Mouse (Mus musculus): ENCODE data around the gene Cxcr5. TPM values are rescaled to one million over a fixed set of nuclear protein-coding genes. Genes with fewer than 3 reads are reported as not detected.
"Not testable (repeated sequence)": the region's sequence is repeated elsewhere in the genome, so short reads cannot be mapped to it uniquely, and the experiment has no call there.

Gene Cxcr5
- polyA plus RNA-seq, 1 experiment from 2014 or later, result not detected

DNA sequence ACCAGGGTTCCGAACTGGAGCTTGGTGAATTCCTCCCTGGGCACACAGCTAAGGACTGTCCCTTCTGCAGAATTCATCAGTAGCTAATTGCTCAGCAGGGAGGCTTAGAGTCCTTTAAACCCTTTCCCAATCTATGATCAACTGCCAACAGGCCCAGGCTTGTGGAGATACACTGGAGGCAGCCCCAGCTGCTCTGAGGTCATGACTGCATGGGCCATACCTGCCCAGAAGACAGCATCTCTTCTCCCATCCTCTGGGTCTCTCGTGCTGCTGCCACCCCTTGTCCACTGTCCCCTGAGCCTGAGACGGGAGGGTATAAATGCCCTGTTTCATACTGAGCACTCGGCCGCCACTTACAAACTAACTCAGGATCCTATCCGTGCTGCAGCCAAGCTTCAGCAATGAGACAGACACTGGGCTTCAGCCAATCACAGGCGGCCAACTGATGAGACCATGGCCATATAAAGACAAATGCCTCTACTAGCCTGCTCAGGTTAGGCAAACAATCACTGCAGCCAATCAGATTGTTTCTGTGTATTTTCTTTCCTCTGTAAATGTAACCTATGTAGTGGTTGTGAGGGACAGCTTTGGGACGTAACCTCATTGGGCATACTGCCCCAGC lies 25.1 kb upstream of the Cxcr5 start:
- H3K4me1 ChIP-seq, result no peaks in the 10 kb centered on the region
- H3K4me2 ChIP-seq, result no peak overlapping the region
- H3K9me3 ChIP-seq (replicated peaks), result peaks cover 5% of the 10 kb centered on the region; the same call in 1 of the 2 replicates
- no peaks in the 10 kb centered on the region for H3K27me3 ChIP-seq
- no peaks in the 10 kb centered on the region for H3K36me3 ChIP-seq (ENCODE audit: poor library complexity, severe bottlenecking)
- no peak for ATAC-seq
- H3K4me3 ChIP-seq, result no peak overlapping the region
- H3K9ac ChIP-seq, result no peak overlapping the region
- WGBS, result 67% methylated on average over 8 of the region's 8 CpGs
- no peak overlapping the region for H3K27ac ChIP-seq

DNA sequence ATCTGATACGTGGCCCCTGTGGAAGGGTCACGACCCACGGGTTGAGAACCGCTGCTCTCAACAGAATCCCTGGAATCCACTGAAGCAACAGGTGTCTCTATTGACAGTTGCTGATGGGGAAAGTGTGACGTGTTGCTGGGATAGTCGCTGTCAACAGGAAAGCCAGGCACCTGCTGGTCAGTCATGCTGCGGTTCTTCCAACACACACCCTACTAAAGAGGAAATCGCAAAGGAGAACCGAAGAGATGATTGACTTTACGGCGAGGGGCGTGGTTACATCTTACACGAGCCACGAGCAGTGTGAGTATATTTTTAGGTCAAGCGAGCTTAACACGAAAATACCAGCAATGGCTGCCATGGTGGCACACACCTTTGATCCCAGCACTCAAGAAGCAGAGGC lies 20.7 kb upstream of the Cxcr5 start:
- WGBS, result 91% methylated on average over 16 of the region's 16 CpGs
- ATAC-seq, result no peak

DNA sequence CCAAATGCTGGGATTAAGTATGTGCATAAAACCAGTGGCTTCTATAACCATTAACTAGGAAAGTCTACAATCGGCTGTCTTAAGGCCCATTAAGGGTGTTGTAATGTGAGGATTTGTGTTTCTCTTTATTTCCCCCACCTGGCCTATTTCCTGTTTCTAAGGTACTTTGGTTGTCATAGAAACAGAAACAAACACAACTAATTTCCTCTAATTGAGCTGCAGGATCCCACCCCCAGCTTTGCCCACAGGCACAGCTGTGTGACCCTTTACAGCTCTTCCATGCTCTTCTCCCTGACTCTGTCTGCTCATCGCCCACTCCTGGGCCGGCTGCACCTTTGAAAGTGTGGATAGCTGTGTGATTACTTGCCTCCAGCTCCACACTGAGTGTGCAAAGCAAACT lies 19.7 kb upstream of the Cxcr5 start:
- ATAC-seq, result no peak
- H3K9ac ChIP-seq, result no peak overlapping the region
- peaks cover 5% of the 10 kb centered on the region; the same call in 1 of the 2 replicates for H3K9me3 ChIP-seq (replicated peaks)
- H3K27ac ChIP-seq, result no peak overlapping the region
- H3K4me1 ChIP-seq, result no peaks in the 10 kb centered on the region
- no peaks in the 10 kb centered on the region for H3K27me3 ChIP-seq
- H3K36me3 ChIP-seq (ENCODE audit: poor library complexity, severe bottlenecking), result no peaks in the 10 kb centered on the region
- H3K4me2 ChIP-seq, result no peak overlapping the region
- no peak overlapping the region for H3K4me3 ChIP-seq
- 41% methylated on average over 3 of the region's 3 CpGs for WGBS

More for the DNA sequence above, 20.7 kb upstream of the Cxcr5 start:
- H3K4me2 ChIP-seq, result no peak overlapping the region
- H3K27me3 ChIP-seq, result no peaks in the 10 kb centered on the region
- H3K9ac ChIP-seq, result no peak overlapping the region
- H3K36me3 ChIP-seq (ENCODE audit: poor library complexity, severe bottlenecking), result no peaks in the 10 kb centered on the region
- no peak overlapping the region for H3K4me3 ChIP-seq
- no peaks in the 10 kb centered on the region for H3K4me1 ChIP-seq
- no peak overlapping the region for H3K27ac ChIP-seq
- H3K9me3 ChIP-seq (replicated peaks), result peaks cover 5% of the 10 kb centered on the region; the same call in 1 of the 2 replicates

DNA sequence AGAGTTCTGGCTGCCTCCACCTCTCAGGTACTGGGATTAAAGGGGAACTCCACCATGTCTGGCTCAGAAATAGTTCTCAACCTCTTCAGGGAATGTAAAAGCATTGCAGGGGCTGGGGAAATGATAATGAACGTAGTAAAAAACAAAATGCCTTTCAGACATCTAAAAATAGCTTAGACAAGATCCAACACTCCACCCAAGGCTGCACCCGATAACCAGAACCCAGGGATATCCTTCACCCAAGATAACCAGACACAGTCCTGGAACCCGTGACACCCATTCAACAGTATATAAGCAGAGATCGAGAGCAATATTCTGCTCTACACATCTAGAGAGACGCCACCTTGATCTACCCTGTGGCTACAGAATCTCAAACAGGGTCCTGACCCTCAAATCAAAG lies 18.4 kb upstream of the Cxcr5 start:
- ATAC-seq, result no peak
- no peaks in the 10 kb centered on the region for H3K36me3 ChIP-seq (ENCODE audit: poor library complexity, severe bottlenecking)
- 90% methylated on average over 5 of the region's 5 CpGs for WGBS
- H3K4me1 ChIP-seq, result no peaks in the 10 kb centered on the region
- H3K9me3 ChIP-seq (replicated peaks), result peaks cover 5% of the 10 kb centered on the region; the same call in 1 of the 2 replicates
- no peaks in the 10 kb centered on the region for H3K27me3 ChIP-seq
- H3K4me2 ChIP-seq, result no peak overlapping the region
- no peak overlapping the region for H3K4me3 ChIP-seq
- H3K27ac ChIP-seq, result no peak overlapping the region
- no peak overlapping the region for H3K9ac ChIP-seq

DNA sequence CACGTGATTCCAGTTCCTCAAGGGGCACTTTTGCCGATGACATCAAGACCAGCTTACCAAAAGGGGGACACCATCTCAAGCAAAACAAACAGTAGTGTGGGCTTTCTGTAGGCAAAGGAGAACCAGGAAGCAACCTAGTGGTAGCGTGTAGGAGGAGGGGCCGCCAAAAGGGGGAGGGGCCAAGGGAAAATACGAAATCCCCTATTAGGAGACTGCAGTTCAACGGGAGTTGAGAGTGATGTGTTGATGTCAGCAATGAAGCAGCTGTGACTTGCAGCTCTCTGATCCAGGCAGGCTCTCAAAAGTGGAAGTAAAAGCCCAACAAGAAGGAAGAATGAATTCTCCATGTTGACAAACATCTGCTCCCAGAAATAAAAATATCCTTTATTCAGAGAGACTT lies 17.7 kb upstream of the Cxcr5 start:
- ATAC-seq, result no peak
- Histone ChIP-seq H3K4me2 (no peak overlapping the region), H3K9ac (no peak overlapping the region), H3K27me3 (no peaks in the 10 kb centered on the region), H3K4me1 (no peaks in the 10 kb centered on the region), H3K4me3 (no peak overlapping the region), H3K9me3 (replicated peaks) (peaks cover 5% of the 10 kb centered on the region; the same call in 1 of the 2 replicates), H3K36me3 (ENCODE audit: poor library complexity, severe bottlenecking) (no peaks in the 10 kb centered on the region), H3K27ac (no peak overlapping the region)
- 40% methylated on average over 6 of the region's 6 CpGs for WGBS

DNA sequence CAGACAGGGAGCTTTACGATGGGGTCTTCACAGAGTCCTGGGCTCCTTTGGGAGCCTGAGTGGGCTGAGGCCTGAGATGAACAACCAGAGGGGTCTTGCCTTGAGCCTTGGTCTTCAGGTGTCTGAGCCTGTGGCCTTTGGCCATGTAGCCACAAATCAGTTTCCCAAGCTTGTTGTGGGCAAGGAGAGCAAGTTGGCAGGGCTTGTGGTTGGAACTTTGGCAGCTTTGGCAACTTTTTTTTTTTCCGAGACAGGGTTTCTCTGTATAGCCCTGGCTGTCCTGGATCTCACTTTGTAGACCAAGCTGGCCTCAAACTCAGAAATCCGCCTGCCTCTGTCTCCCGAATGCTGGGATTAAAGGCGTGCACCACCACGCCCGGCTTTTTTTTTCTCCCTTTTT lies 14.4 kb upstream of the Cxcr5 start:
- WGBS, result 91% methylated on average over 7 of the region's 7 CpGs
- ATAC-seq; H3K9ac ChIP-seq; H3K4me2 ChIP-seq; H3K9me3 ChIP-seq (replicated peaks); H3K27me3 ChIP-seq; H3K4me3 ChIP-seq; H3K36me3 ChIP-seq (ENCODE audit: poor library complexity, severe bottlenecking); H3K4me1 ChIP-seq; H3K27ac ChIP-seq: not testable (repeated sequence)

DNA sequence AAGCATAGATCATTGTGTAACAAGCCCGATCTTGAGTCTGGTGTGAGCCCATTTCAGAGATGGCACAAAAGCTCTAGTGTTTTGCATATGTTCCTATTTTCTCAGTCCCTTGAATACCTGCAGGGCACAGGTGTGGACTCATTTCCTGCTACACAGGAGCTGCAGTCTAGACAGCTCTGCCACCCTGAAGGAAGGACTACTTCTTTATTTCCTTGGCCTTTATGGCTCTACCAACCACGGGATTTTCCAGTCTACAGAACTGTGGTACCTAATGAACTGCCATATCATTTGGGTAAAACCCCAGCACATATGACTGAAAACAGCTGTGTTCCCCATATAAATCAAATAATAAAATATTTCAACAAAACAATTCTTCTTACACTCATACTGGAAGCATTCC lies 13.4 kb upstream of the Cxcr5 start:
- Histone ChIP-seq H3K27ac (no peak overlapping the region), H3K4me1 (no peaks in the 10 kb centered on the region), H3K4me3 (no peak overlapping the region), H3K9me3 (replicated peaks) (no peaks in the 10 kb centered on the region), H3K27me3 (no peaks in the 10 kb centered on the region), H3K9ac (no peak overlapping the region), H3K4me2 (no peak overlapping the region), H3K36me3 (ENCODE audit: poor library complexity, severe bottlenecking) (no peaks in the 10 kb centered on the region)
- ATAC-seq, result no peak
- 95% methylated on average over 2 of the region's 2 CpGs for WGBS

DNA sequence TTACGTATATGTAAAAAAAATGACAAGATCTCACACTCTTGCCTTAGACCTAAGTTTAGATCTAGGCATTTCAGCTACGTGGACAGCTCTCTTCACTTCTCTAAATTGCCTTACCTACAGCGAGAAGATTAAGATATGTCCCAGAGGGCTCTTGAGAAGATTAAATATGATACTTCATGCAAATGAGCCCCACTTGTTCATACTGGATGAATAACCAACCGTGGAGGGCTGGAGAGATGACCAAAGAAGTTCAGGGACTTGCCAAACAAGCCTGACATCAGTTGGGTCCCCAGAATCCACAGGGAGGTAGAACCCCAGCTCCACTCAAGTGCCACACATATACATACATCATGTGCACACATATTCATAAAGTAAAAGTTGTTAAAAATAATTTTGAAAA lies 11.6 kb upstream of the Cxcr5 start:
- Histone ChIP-seq H3K4me1 (no peaks in the 10 kb centered on the region), H3K4me3 (no peak overlapping the region), H3K9ac (no peak overlapping the region), H3K4me2 (no peak overlapping the region), H3K36me3 (ENCODE audit: poor library complexity, severe bottlenecking) (no peaks in the 10 kb centered on the region), H3K9me3 (replicated peaks) (no peaks in the 10 kb centered on the region), H3K27me3 (no peaks in the 10 kb centered on the region), H3K27ac (no peak overlapping the region)
- 82% methylated on average over 4 of the region's 4 CpGs for WGBS
- ATAC-seq, result no peak

DNA sequence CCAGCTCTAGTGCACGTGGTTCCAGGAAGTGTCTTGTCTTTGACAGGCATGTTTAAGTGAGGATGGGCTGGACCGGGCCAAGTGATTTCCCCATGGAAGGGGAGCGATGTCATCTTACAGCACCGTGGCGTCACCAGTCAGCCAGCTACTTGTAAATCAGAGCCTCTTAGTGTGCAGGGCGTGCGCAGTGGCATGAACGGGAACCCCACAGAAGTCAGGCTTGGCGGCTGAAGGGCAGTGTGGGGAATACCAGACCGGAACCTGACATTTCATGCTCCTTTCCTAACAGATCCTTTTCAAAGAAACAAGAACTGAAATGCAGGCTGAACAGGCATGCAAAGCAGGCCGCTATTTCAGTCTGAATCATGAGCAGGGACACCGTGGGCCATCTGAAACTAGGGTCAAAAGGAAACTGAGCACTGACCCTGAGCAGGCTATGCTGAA lies 9.3 kb upstream of the Cxcr5 start:
- WGBS, result 84% methylated on average over 12 of the region's 12 CpGs
- no peaks in the 10 kb centered on the region for H3K4me1 ChIP-seq
- no peak overlapping the region for H3K9ac ChIP-seq
- H3K36me3 ChIP-seq (ENCODE audit: poor library complexity, severe bottlenecking), result no peaks in the 10 kb centered on the region
- no peak overlapping the region for H3K4me3 ChIP-seq
- no peaks in the 10 kb centered on the region for H3K27me3 ChIP-seq
- ATAC-seq, result no peak
- H3K27ac ChIP-seq, result no peak overlapping the region
- H3K4me2 ChIP-seq, result no peak overlapping the region
- H3K9me3 ChIP-seq (replicated peaks), result no peaks in the 10 kb centered on the region

DNA sequence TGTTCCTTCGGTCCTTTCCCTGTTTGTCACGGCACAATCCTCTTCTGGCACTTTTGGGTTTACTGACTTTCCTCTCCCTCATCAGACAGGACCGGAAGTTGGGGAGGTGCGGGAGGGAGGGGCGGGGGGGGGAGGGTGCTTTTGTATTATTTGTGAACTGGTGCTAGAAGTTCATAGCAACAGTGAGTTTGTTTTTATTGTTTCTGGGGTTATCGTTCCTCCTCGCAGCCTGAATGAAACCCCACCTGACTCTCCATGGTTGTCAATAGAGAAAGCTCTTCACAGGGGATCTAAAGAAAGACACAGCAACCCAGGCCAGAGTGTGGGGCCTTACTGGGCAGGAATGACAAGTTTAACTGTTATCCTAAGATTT lies 6.4 kb upstream of the Cxcr5 start:
- Histone ChIP-seq H3K27ac (no peak overlapping the region), H3K9me3 (replicated peaks) (no peaks in the 10 kb centered on the region), H3K27me3 (no peaks in the 10 kb centered on the region), H3K4me3 (no peak overlapping the region), H3K4me2 (no peak overlapping the region), H3K36me3 (ENCODE audit: poor library complexity, severe bottlenecking) (no peaks in the 10 kb centered on the region), H3K4me1 (peaks cover 9% of the 10 kb centered on the region), H3K9ac (no peak overlapping the region)
- WGBS, result 25% methylated on average over 7 of the region's 7 CpGs
- no peak for ATAC-seq

DNA sequence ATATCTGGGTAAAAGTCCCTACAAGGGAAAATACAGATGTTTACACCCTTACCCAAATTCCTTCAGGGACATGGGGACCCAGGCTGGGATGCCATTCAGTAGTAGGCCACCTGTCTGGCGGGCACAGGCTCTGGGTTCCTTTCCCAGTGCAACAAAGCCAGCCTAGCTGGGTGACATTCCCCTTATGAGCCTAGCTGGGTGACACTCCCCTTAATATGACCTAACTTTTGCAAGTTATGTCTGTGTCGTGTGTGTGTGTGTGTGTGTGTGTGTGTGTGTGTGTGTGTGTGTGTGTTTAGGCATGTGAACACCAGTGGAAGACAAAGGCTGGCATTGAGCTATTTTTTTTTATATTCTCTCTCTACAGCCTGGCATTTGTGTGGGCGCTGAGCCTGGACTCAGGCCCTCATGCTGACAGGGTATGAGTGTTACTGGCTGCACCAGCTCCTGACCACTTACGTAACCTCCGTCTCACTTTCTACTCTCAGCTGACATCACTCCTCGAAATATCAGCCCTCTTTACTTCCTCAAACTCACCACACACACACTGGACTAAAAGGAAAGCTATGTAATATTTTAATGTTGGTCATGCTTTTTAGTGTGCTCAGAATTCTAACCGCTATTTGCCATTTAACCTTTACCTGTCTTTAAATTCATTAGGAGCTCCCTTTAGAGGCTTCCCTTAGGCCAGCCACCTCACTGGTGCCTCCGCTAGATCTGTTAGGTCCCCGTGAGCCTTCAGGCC lies 5.8 kb upstream of the Cxcr5 start:
- Histone ChIP-seq H3K27ac (no peak overlapping the region), H3K9me3 (replicated peaks) (no peaks in the 10 kb centered on the region), H3K4me3 (no peak overlapping the region), H3K9ac (no peak overlapping the region), H3K36me3 (ENCODE audit: poor library complexity, severe bottlenecking) (no peaks in the 10 kb centered on the region), H3K27me3 (no peaks in the 10 kb centered on the region), H3K4me2 (no peak overlapping the region), H3K4me1 (peaks cover 9% of the 10 kb centered on the region)
- no peak for ATAC-seq
- WGBS, result 77% methylated on average over 9 of the region's 9 CpGs

DNA sequence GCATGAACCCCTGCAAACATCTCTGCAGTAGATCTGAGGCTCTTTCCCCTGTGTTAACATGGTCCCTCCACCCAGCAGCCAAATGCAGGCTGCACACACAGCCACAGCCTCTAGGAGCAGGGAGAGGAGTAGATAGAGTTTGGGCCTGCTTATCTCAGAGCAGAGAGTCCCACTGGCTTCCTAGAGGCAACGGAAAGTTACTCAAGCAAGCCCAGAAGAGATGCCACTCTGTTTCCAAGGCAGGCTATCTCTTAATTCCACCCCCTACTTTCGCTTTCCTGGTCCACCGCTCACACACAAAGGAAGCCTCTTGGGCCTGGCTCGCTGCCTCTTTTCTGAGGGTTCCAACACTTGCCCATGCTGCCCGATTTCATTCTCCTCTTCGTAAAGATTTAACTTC lies 3.7 kb upstream of the Cxcr5 start:
- Histone ChIP-seq H3K36me3 (ENCODE audit: poor library complexity, severe bottlenecking) (no peaks in the 10 kb centered on the region), H3K4me1 (peaks cover 9% of the 10 kb centered on the region), H3K9ac (no peak overlapping the region; the same call in 1 of the 2 replicates), H3K4me3 (no peak overlapping the region), H3K4me2 (no peak overlapping the region), H3K27ac (no peak overlapping the region), H3K9me3 (replicated peaks) (no peaks in the 10 kb centered on the region), H3K27me3 (no peaks in the 10 kb centered on the region)
- no peak for ATAC-seq
- 9% methylated on average over 6 of the region's 6 CpGs for WGBS

DNA sequence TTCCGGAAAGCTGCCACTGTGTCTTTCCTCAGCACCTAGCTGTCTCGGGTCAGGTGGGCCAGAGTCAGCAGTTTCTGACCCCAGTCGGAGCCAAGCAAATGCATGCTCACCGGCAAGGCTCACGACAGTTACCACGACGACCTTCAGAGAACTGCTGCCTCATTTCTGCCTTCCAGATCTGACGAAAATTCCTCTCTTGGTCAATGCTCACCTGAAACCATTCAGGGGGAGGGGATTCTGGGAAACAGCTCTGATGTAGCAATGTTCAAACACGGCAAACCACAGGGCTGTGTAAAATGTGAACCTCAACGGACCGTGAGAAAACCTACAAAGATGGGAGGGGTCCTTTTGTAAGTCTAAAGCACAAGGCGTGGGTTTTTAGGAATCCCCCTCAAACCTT lies 1.3 kb upstream of the Cxcr5 start:
- no peak overlapping the region for H3K27ac ChIP-seq
- ATAC-seq, result no peak
- H3K27me3 ChIP-seq, result no peaks in the 10 kb centered on the region
- no peak overlapping the region for H3K9ac ChIP-seq
- H3K36me3 ChIP-seq (ENCODE audit: poor library complexity, severe bottlenecking), result no peaks in the 10 kb centered on the region
- peaks cover 9% of the 10 kb centered on the region for H3K4me1 ChIP-seq
- H3K4me2 ChIP-seq, result no peak overlapping the region
- no peaks in the 10 kb centered on the region for H3K9me3 ChIP-seq (replicated peaks)
- no peak overlapping the region for H3K4me3 ChIP-seq
- WGBS, result 57% methylated on average over 12 of the region's 12 CpGs
